Mouse (Mus musculus) hindbrain, embryonic 10.5 days (tissue): Measurements from ENCODE around the gene Sertad4. TPM values are rescaled to one million over a fixed set of nuclear protein-coding genes. Genes with fewer than 3 reads are reported as not detected.
A peak's percentile ranks its signal among the peaks of the same experiment; 100 is the strongest.

Experiments
- DNase-seq: peaks from one replicate; pipeline ENCODE4 v3.0.0-alpha.2; 2017; ENCODE audit warnings: low spot score
- H3K27ac ChIP-seq: fragments of 300-500 bp; sonication (generic); 2 replicates; pipeline ENCODE4 v1.5.1; 2016; ENCODE audit warnings: mild to moderate bottlenecking, moderate library complexity
- H3K27me3 ChIP-seq: fragments of 300-500 bp; sonication (generic); 2 replicates; pipeline ENCODE4 v1.6.1; 2016; ENCODE audit warnings: mild to moderate bottlenecking; ENCODE audit not compliant: poor library complexity, insufficient read depth, severe bottlenecking
- H3K36me3 ChIP-seq: fragments of 300-500 bp; sonication (generic); 2 replicates; pipeline ENCODE4 v1.6.1; 2016; ENCODE audit warnings: mild to moderate bottlenecking, moderate library complexity
- H3K4me1 ChIP-seq: fragments of 300-500 bp; sonication (generic); replicated peaks from 2 replicates; pipeline ENCODE4 v1.6.1; 2016; ENCODE audit warnings: mild to moderate bottlenecking
- H3K4me3 ChIP-seq: fragments of 300-500 bp; sonication (generic); 2 replicates; pipeline ENCODE4 v1.5.1; 2016; ENCODE audit warnings: mild to moderate bottlenecking, moderate library complexity
- H3K9me3 ChIP-seq: fragments of 300-500 bp; sonication (generic); 2 replicates; pipeline ENCODE4 v1.6.1; 2016; ENCODE audit warnings: mild to moderate bottlenecking, moderate library complexity
- WGBS: fragments of 180-500 bp; shearing (Covaris S2); methylation state at CpG from one replicate; pipeline ENCODE4 v1.1.7; 2016; 5-methylcytosine and 5-hydroxymethylcytosine counted together
- polyA plus RNA-seq: library from polyadenylated mRNA; unstranded; fragments of >200 nt; fragmentation: Nextera tagmentation; extraction: Ambion mirVana; gene quantifications from 2 replicates; pipeline ENCODE4 v1.2.1, GENCODE M21; 2016

Gene Sertad4
- polyA plus RNA-seq, 1 experiment from 2014 or later, result 15.5 TPM

DNA sequence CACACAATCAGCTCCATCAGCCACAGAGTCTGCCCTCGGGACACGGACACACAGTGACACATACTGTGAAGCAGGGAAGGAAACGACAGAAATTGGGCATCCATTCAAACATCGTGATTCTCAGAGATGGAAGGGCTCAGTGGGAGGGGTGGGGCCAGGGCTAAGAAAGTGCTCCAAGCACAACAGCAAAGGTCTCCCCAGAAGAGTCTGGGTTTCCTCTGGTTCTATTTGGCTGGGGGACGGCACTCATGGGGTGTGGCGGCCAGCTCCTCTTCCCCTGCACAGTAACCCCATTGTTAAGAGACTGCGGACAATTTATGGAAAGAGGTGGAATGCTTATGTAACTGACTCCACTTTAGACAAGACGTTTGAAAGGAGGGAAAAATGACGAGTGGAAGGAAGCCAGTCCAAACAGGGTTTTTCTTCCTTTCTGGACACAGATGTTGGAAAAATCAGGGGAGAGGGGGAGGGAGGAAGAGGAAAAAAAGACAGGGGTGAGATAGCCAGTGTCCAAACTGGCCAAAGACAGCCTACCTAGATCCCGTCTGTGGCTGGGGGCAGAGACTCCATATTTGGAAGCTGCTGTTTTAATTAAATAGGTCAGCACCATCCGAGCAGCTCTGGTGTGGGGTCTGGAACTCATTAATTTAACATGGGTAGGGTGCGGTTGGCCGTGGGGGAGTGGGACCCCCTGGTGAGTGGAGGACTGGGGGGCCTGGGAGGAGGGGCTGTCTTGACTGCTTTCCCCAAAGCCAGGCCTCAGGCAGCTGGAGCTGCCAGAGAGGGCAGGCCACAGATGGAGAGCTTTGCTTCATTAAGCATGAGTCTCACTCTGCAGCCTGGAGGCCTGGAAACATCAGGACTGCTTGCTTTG is 32.7 kb downstream of the Sertad4 start:
- WGBS, result 28% methylated on average over 13 of the region's 13 CpGs
- peaks cover 32% of the 10 kb centered on the region for H3K4me1 ChIP-seq
- no peaks in the 10 kb centered on the region for H3K36me3 ChIP-seq
- peak overlapping the region; percentile 82 for H3K27ac ChIP-seq
- no peaks in the 10 kb centered on the region for H3K9me3 ChIP-seq
- no peak overlapping the region for H3K4me3 ChIP-seq
- H3K27me3 ChIP-seq, result peaks cover 35% of the 10 kb centered on the region
- DNase-seq, result peak; percentile 61

GRCm38 (mm10) chr1:192822309-192822651 is 33.3 kb downstream of the Sertad4 start:
- Histone ChIP-seq H3K27me3 (peaks cover 40% of the 10 kb centered on the region), H3K36me3 (no peaks in the 10 kb centered on the region), H3K9me3 (no peaks in the 10 kb centered on the region), H3K4me3 (no peak overlapping the region), H3K27ac (peak overlapping the region; percentile 82), H3K4me1 (peaks cover 32% of the 10 kb centered on the region)
- WGBS, result 68% methylated on average over 1 of the region's 1 CpGs
- no peak for DNase-seq

- no peaks in the 10 kb centered on the region for H3K9me3 ChIP-seq
- H3K36me3 ChIP-seq, result no peaks in the 10 kb centered on the region
- 92% methylated on average over 5 of the region's 5 CpGs for WGBS
- no peak overlapping the region for H3K27ac ChIP-seq
- DNase-seq, result no peak
- no peak overlapping the region for H3K4me3 ChIP-seq
- peaks cover 34% of the 10 kb centered on the region for H3K4me1 ChIP-seq
- H3K27me3 ChIP-seq, result peaks cover 37% of the 10 kb centered on the region
Observed at GRCm38 (mm10) chr1:192818334-192818733, 37.2 kb downstream of the Sertad4 start.

- 56% methylated on average over 2 of the region's 2 CpGs for WGBS
Observed at GRCm38 (mm10) chr1:192815789-192816188, 39.8 kb downstream of the Sertad4 start.

DNA sequence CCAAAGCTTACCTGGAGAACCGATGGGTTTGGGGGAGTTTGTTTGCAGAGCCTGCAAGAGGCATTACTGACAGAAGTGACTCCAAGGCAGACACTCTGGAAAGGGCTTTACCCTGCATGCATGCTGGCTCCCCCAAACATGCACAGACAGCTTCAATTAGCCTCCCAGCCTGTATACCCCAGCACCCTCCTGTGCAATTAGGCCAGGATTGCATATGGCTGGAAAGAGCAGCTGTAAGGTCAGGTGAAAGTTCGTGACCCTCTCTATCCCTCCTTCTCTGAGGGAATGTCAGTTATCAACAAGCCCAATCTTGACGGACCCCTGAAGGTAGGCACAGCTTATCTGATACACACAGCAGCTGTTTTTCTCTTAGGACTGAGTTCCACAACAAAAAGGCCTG is 40.9 kb downstream of the Sertad4 start:
- no peaks in the 10 kb centered on the region for H3K9me3 ChIP-seq
- DNase-seq, result peak; percentile 60
- peaks cover 20% of the 10 kb centered on the region for H3K4me1 ChIP-seq
- peak overlapping the region; percentile 53; the same call in 1 of the 2 replicates for H3K27ac ChIP-seq
- WGBS, result 25% methylated on average over 3 of the region's 3 CpGs
- no peak overlapping the region for H3K4me3 ChIP-seq
- H3K36me3 ChIP-seq, result no peaks in the 10 kb centered on the region
- peaks cover 36% of the 10 kb centered on the region for H3K27me3 ChIP-seq

More at GRCm38 (mm10) chr1:192815789-192816188, 39.8 kb downstream of the Sertad4 start:
- Histone ChIP-seq H3K27me3 (peaks cover 41% of the 10 kb centered on the region), H3K4me1 (peaks cover 20% of the 10 kb centered on the region), H3K4me3 (no peak overlapping the region), H3K9me3 (no peaks in the 10 kb centered on the region), H3K27ac (peak overlapping the region; percentile 64), H3K36me3 (no peaks in the 10 kb centered on the region)
- DNase-seq, result no peak

- Histone ChIP-seq H3K36me3 (no peaks in the 10 kb centered on the region), H3K27me3 (peaks cover 21% of the 10 kb centered on the region; the same call in 1 of the 2 replicates), H3K4me3 (no peak overlapping the region), H3K27ac (no peak overlapping the region), H3K4me1 (peaks cover 20% of the 10 kb centered on the region), H3K9me3 (no peaks in the 10 kb centered on the region)
- DNase-seq, result no peak
- 92% methylated on average over 9 of the region's 9 CpGs for WGBS
Observed at GRCm38 (mm10) chr1:192812758-192813157, 42.8 kb downstream of the Sertad4 start.

DNA sequence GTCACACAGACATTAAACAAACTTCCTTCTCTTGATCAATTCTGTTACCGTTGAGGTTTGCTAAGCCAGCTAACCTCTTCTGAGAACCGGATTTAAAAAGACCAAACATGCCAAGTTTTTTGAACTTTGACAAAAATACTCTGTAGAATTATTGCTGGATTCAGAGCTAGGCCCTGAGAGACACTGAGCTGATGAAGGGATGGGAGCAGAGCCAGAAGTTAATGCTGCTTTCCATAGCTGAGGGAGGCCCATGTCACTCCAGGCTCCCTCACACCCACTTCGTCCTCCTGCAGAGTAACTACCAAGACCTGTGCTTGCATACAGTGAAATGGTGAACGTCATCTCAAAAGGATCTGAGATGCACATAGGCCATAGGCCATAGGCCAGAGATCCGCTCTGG is 43.3 kb downstream of the Sertad4 start:
- H3K36me3 ChIP-seq, result no peaks in the 10 kb centered on the region
- H3K9me3 ChIP-seq, result no peaks in the 10 kb centered on the region
- H3K4me3 ChIP-seq, result no peak overlapping the region
- peaks cover 20% of the 10 kb centered on the region for H3K4me1 ChIP-seq
- H3K27me3 ChIP-seq, result peaks cover 16% of the 10 kb centered on the region; the same call in 1 of the 2 replicates
- 92% methylated on average over 5 of the region's 5 CpGs for WGBS
- no peak for DNase-seq
- H3K27ac ChIP-seq, result no peak overlapping the region

DNA sequence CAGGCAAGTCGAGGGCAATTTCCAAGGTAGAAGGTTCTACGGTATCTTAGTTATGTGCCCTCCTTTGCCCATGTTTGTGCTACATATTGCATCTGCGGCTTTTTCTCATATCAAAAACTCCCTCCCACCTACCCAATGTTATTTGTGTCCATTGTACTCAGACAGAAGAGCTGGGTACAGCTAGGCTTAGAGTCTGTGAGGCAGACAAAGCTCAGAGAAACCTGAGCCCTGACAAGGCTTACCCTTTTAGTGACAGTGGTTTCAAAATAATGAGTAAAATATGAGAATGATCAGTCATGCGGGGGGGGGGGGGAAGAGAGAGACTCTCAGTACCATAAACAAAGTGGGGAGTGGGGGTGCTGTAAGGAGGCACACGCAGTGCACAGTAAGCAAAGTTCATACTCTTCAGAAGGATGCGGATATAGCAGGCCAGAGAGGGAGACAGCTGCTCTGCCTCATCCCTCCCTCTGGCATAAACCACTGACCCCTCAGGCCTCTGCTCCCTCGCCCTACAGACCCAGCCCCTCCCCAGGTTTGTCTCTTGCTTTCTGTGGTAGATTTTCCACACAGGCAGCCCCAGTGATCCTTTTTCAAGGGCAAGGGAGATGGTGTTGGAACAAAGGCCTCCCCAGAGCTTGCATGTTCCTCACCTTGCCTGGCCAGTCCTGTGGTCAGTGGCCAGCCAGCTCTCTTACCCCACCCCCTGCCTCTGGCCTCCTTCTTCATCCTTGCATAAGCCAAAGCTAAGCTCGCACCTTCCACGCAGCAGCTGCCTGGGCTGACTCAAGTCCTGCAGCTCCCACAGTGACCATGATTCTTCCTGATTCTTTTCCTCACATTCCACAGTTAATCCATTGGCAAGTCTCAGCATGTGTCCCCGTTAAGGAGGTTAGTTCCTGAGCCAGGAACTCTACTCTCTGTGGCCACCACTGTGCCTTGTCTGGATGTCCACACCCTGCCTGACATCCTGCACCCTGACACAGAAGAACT is 49.1 kb downstream of the Sertad4 start:
- Histone ChIP-seq H3K4me1 (peaks cover 22% of the 10 kb centered on the region), H3K27ac (peak overlapping the region; percentile 71), H3K36me3 (no peaks in the 10 kb centered on the region), H3K4me3 (no peak overlapping the region), H3K9me3 (no peaks in the 10 kb centered on the region), H3K27me3 (no peaks in the 10 kb centered on the region)
- 57% methylated on average over 10 of the region's 10 CpGs for WGBS
- no peak for DNase-seq

- no peak for DNase-seq
- WGBS, result 89% methylated on average over 8 of the region's 8 CpGs
- Histone ChIP-seq H3K4me1 (peaks cover 49% of the 10 kb centered on the region), H3K27me3 (peaks cover 22% of the 10 kb centered on the region), H3K9me3 (peaks cover 1% of the 10 kb centered on the region; the same call in 1 of the 2 replicates), H3K4me3 (no peak overlapping the region), H3K27ac (no peak overlapping the region), H3K36me3 (no peaks in the 10 kb centered on the region)
Observed at GRCm38 (mm10) chr1:192800338-192800737, 55.2 kb downstream of the Sertad4 start.

DNA sequence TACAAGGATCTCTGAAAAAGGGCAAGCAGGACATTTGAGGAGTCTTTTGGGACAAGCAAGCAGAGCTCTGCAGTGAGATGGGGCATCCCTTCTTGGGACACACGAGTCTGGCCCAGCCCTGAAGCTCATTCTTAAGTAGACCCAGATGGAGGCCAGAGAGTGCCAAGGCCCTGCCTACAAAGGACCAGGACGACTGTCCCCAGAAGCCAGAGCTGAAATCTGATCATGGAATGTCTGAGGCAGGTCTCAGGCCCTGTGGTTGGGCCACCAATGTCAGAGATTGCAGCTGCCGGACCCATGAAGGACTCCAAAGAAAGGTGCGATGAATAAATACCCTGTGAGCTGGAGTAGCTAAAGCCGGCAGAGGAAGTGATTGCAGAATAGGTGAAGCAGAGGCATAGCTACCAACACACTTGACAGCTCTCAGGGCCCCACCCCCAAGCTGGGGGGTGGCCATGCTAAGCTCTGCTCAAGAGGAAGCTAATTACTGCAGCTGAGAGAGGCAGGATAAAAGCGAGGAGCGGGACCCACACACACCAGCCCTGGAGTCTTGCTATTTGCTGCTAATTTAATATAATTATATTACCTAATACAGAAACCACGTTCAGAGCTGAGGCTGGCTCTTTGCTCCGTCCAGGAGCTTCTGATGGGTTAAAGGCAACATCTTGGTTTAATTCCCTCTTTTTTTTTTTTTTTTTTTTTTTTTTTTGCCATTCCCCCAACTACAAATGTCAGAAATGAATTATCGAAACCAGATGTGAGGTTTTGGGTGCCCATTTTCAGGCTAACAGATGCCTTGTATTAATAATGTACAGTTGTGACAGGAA is 56.2 kb downstream of the Sertad4 start:
- WGBS, result 35% methylated on average over 10 of the region's 10 CpGs
- Histone ChIP-seq H3K9me3 (peaks cover 6% of the 10 kb centered on the region; the same call in 1 of the 2 replicates), H3K4me3 (no peak overlapping the region), H3K27ac (peak overlapping the region; percentile 9; the same call in 1 of the 2 replicates), H3K27me3 (peaks cover 22% of the 10 kb centered on the region), H3K36me3 (no peaks in the 10 kb centered on the region), H3K4me1 (peaks cover 45% of the 10 kb centered on the region)
- DNase-seq, result peak; percentile 49

GRCm38 (mm10) chr1:192798212-192799164 is 57.1 kb downstream of the Sertad4 start:
- Histone ChIP-seq H3K4me1 (peaks cover 46% of the 10 kb centered on the region), H3K27ac (peak overlapping the region; percentile 51), H3K36me3 (no peaks in the 10 kb centered on the region), H3K9me3 (peaks cover 6% of the 10 kb centered on the region; the same call in 1 of the 2 replicates), H3K27me3 (peaks cover 22% of the 10 kb centered on the region), H3K4me3 (no peak overlapping the region)
- DNase-seq, result peak; percentile 17
- WGBS, result 71% methylated on average over 16 of the region's 16 CpGs
